Mouse (Mus musculus): ENCODE measurements around the gene Hoxd9. TPM values are rescaled to one million over a fixed set of nuclear protein-coding genes. Genes with fewer than 3 reads are reported as not detected.

Hoxd9 gene
- polyA plus RNA-seq, 1 experiment from 2014 or later = 0.15 TPM

GRCm38 (mm10) chr2:74724244-74725015 lies 26.9 kb downstream of the Hoxd9 start:
- peaks cover 100% of the 10 kb centered on the region for H3K27me3 ChIP-seq
- no peak overlapping the region for H3K9ac ChIP-seq
- 32% methylated on average over 7 of the region's 7 CpGs for WGBS
- no peaks in the 10 kb centered on the region for H3K36me3 ChIP-seq
- no peak overlapping the region for H3K27ac ChIP-seq
- H3K9me3 ChIP-seq (replicated peaks) = no peaks in the 10 kb centered on the region
- H3K4me2 ChIP-seq = no peak overlapping the region
- H3K4me1 ChIP-seq (replicated peaks) = peaks cover 9% of the 10 kb centered on the region
- ATAC-seq (replicated peaks; ENCODE audit: insufficient number of reproducible peaks, insufficient read depth, low FRiP score, low read depth) = no peak
- no peak overlapping the region for H3K4me3 ChIP-seq

- Histone ChIP-seq H3K4me2 (no peak overlapping the region), H3K9me3 (replicated peaks) (no peaks in the 10 kb centered on the region), H3K36me3 (no peaks in the 10 kb centered on the region), H3K27me3 (peaks cover 98% of the 10 kb centered on the region), H3K9ac (no peak overlapping the region), H3K4me1 (replicated peaks) (peaks cover 9% of the 10 kb centered on the region), H3K4me3 (no peak overlapping the region), H3K27ac (no peak overlapping the region)
- ATAC-seq (replicated peaks; ENCODE audit: insufficient number of reproducible peaks, insufficient read depth, low FRiP score, low read depth) = no peak
- WGBS = 16% methylated on average over 17 of the region's 17 CpGs
These were observed 27.6 kb downstream of the Hoxd9 start for GRCm38 (mm10) chr2:74725171-74725570.

GRCm38 (mm10) chr2:74726551-74726950 lies 29.0 kb downstream of the Hoxd9 start, which contains the start of gene Gm28230:
TSS of gene Gm28230 (plus strand) at chr2:74726728.
- peaks cover 98% of the 10 kb centered on the region for H3K27me3 ChIP-seq

GRCm38 (mm10) chr2:74726973-74727639 lies 29.6 kb downstream of the Hoxd9 start:
- ATAC-seq (replicated peaks; ENCODE audit: insufficient number of reproducible peaks, insufficient read depth, low FRiP score, low read depth) = no peak
- no peaks in the 10 kb centered on the region for H3K36me3 ChIP-seq
- peaks cover 98% of the 10 kb centered on the region for H3K27me3 ChIP-seq
- peak overlapping the region; percentile 35 for H3K4me3 ChIP-seq
- H3K27ac ChIP-seq = no peak overlapping the region
- no peak overlapping the region for H3K9ac ChIP-seq
- WGBS = 2% methylated on average over 43 of the region's 43 CpGs
- H3K4me2 ChIP-seq = peak overlapping the region; percentile 55
- peaks cover 9% of the 10 kb centered on the region for H3K4me1 ChIP-seq (replicated peaks)
- H3K9me3 ChIP-seq (replicated peaks) = no peaks in the 10 kb centered on the region

More at GRCm38 (mm10) chr2:74726551-74726950, 29.0 kb downstream of the Hoxd9 start, which contains the start of gene Gm28230:
- Histone ChIP-seq H3K9ac (no peak within 1 kb of the TSS), H3K4me2 (peak within 1 kb of the TSS; percentile 55), H3K4me1 (replicated peaks) (peaks cover 9% of the 10 kb centered on the region), H3K27ac (no peak within 1 kb of the TSS), H3K9me3 (replicated peaks) (no peaks in the 10 kb centered on the region), H3K4me3 (peak within 1 kb of the TSS; percentile 35), H3K36me3 (no peaks in the 10 kb centered on the region)
- 13% methylated on average over 5 of the region's 5 CpGs for WGBS
- ATAC-seq (replicated peaks; ENCODE audit: insufficient number of reproducible peaks, insufficient read depth, low FRiP score, low read depth) = no peak

- ATAC-seq (replicated peaks; ENCODE audit: insufficient number of reproducible peaks, insufficient read depth, low FRiP score, low read depth) = no peak
- H3K9me3 ChIP-seq (replicated peaks) = no peaks in the 10 kb centered on the region
- H3K27me3 ChIP-seq = peaks cover 98% of the 10 kb centered on the region
- no peak overlapping the region for H3K27ac ChIP-seq
- H3K4me1 ChIP-seq (replicated peaks) = peaks cover 14% of the 10 kb centered on the region
- WGBS = 1% methylated on average over 25 of the region's 25 CpGs
- H3K4me2 ChIP-seq = peak overlapping the region; percentile 55
- H3K9ac ChIP-seq = no peak overlapping the region
- H3K4me3 ChIP-seq = peak overlapping the region; percentile 35
- H3K36me3 ChIP-seq = no peaks in the 10 kb centered on the region
These were observed 30.2 kb downstream of the Hoxd9 start for GRCm38 (mm10) chr2:74727640-74728302.

- no peaks in the 10 kb centered on the region for H3K36me3 ChIP-seq
- H3K4me2 ChIP-seq = no peak overlapping the region
- no peak overlapping the region for H3K27ac ChIP-seq
- H3K4me3 ChIP-seq = 0 out of 2 replicates have a peak overlapping the region, but pooled peaks have one; percentile 35
- no peaks in the 10 kb centered on the region for H3K9me3 ChIP-seq (replicated peaks)
- peaks cover 16% of the 10 kb centered on the region for H3K4me1 ChIP-seq (replicated peaks)
- H3K9ac ChIP-seq = no peak overlapping the region
- ATAC-seq (replicated peaks; ENCODE audit: insufficient number of reproducible peaks, insufficient read depth, low FRiP score, low read depth) = no peak
- peaks cover 98% of the 10 kb centered on the region for H3K27me3 ChIP-seq
- 19% methylated on average over 13 of the region's 13 CpGs for WGBS
These were observed 30.8 kb downstream of the Hoxd9 start for GRCm38 (mm10) chr2:74728303-74728680.

GRCm38 (mm10) chr2:74730331-74730730 lies 32.8 kb downstream of the Hoxd9 start:
- Histone ChIP-seq H3K4me1 (replicated peaks) (peaks cover 16% of the 10 kb centered on the region), H3K27me3 (peaks cover 97% of the 10 kb centered on the region), H3K36me3 (no peaks in the 10 kb centered on the region), H3K9me3 (replicated peaks) (no peaks in the 10 kb centered on the region), H3K4me3 (no peak overlapping the region), H3K9ac (no peak overlapping the region), H3K27ac (no peak overlapping the region), H3K4me2 (no peak overlapping the region)
- 17% methylated on average over 8 of the region's 8 CpGs for WGBS
- no peak for ATAC-seq (replicated peaks; ENCODE audit: insufficient number of reproducible peaks, insufficient read depth, low FRiP score, low read depth)

- Histone ChIP-seq H3K36me3 (no peaks in the 10 kb centered on the region), H3K9ac (no peak overlapping the region), H3K4me3 (no peak overlapping the region), H3K4me2 (no peak overlapping the region), H3K27me3 (peaks cover 97% of the 10 kb centered on the region), H3K27ac (no peak overlapping the region), H3K4me1 (replicated peaks) (peaks cover 20% of the 10 kb centered on the region), H3K9me3 (replicated peaks) (no peaks in the 10 kb centered on the region)
- no peak for ATAC-seq (replicated peaks; ENCODE audit: insufficient number of reproducible peaks, insufficient read depth, low FRiP score, low read depth)
These were observed 33.5 kb downstream of the Hoxd9 start for GRCm38 (mm10) chr2:74731055-74731454.

GRCm38 (mm10) chr2:74731799-74732512 lies 34.4 kb downstream of the Hoxd9 start:
- Histone ChIP-seq H3K9me3 (replicated peaks) (no peaks in the 10 kb centered on the region), H3K27me3 (peaks cover 97% of the 10 kb centered on the region), H3K9ac (no peak overlapping the region), H3K4me2 (no peak overlapping the region), H3K36me3 (no peaks in the 10 kb centered on the region), H3K4me3 (no peak overlapping the region), H3K27ac (no peak overlapping the region), H3K4me1 (replicated peaks) (peaks cover 23% of the 10 kb centered on the region)
- WGBS = 9% methylated on average over 9 of the region's 9 CpGs
- no peak for ATAC-seq (replicated peaks; ENCODE audit: insufficient number of reproducible peaks, insufficient read depth, low FRiP score, low read depth)

- no peak for ATAC-seq (replicated peaks; ENCODE audit: insufficient number of reproducible peaks, insufficient read depth, low FRiP score, low read depth)
- Histone ChIP-seq H3K4me2 (peak overlapping the region; percentile 36; the same call in 1 of the 2 replicates), H3K4me3 (peak overlapping the region; percentile 22), H3K27ac (no peak overlapping the region), H3K27me3 (peaks cover 97% of the 10 kb centered on the region), H3K36me3 (no peaks in the 10 kb centered on the region), H3K4me1 (replicated peaks) (peaks cover 16% of the 10 kb centered on the region), H3K9me3 (replicated peaks) (no peaks in the 10 kb centered on the region), H3K9ac (no peak overlapping the region)
- WGBS = 1% methylated on average over 52 of the region's 52 CpGs
These were observed 35.2 kb downstream of the Hoxd9 start for GRCm38 (mm10) chr2:74732513-74733316.

Measured in heart, embryonic 15.5 days (tissue).